Mouse (Mus musculus) left cerebral cortex, postnatal 10 days (tissue): ENCODE data around the gene Il4i1. TPM values are rescaled to one million over a fixed set of nuclear protein-coding genes. Genes with fewer than 3 reads are reported as not detected.

ENCODE experiments used
- DNase-seq, 2 experiments: peaks; one replicate each; pipeline ENCODE4 v3.0.0; 2021 to 2022; ENCODE audit warnings: low spot score in 2 of 2, mixed read lengths in 1 of 2; ENCODE audit errors: extremely low spot score in 1 of 2
- intact Hi-C: fragments of 180-260 bp; cut with DNase I; formaldehyde crosslinking; loops from one replicate; pipeline ENCODE4 v1.15.1; 2025
- total RNA-seq, 2 experiments: library from RNA; stranded (reverse); gene quantifications; 2 replicates each; pipeline ENCODE4 v1.2.3; 2021

Gene Il4i1
- 1 to 10 TPM; 1.1 to 2.7 TPM for total RNA-seq

- peak; percentile 98 to 100 for DNase-seq
- intact Hi-C loops: loop anchor here (2.0 kb wide), 1 partner anchor 71 kb away; no protein-coding TSS in a partner anchor
These were observed at the start of gene Il4i1, which contains the start of gene Nup62 for GRCm38 (mm10) chr7:44815721-44816469. TSS of gene Il4i1 (plus strand) at chr7:44816387. TSS of gene Nup62 (plus strand) at chr7:44816088.

GRCm38 (mm10) chr7:44768129-44768528 lies 48.1 kb upstream of the Il4i1 start:
- no peak for DNase-seq
- intact Hi-C loops: no loop called here

- intact Hi-C loops: no loop called here
- DNase-seq: peak in 1 of 2 experiments; percentile 63
These were observed 46.1 kb upstream of the Il4i1 start for GRCm38 (mm10) chr7:44770046-44770578.

- intact Hi-C loops: no loop called here
- DNase-seq: no peak
These were observed 43.5 kb upstream of the Il4i1 start for GRCm38 (mm10) chr7:44772591-44773204.

- no peak for DNase-seq
These were observed 39.2 kb upstream of the Il4i1 start for GRCm38 (mm10) chr7:44776849-44777498.

GRCm38 (mm10) chr7:44780101-44780500 lies 36.1 kb upstream of the Il4i1 start:
- no peak for DNase-seq
- intact Hi-C loops: no loop called here

More at GRCm38 (mm10) chr7:44776849-44777498, 39.2 kb upstream of the Il4i1 start:
- intact Hi-C loops: no loop called here

GRCm38 (mm10) chr7:44789531-44789930 lies 26.7 kb upstream of the Il4i1 start:
- intact Hi-C loops: no loop called here

GRCm38 (mm10) chr7:44790066-44790465 lies 26.1 kb upstream of the Il4i1 start:
- DNase-seq: peak in 1 of 2 experiments; percentile 19
- intact Hi-C loops: no loop called here

More at GRCm38 (mm10) chr7:44789531-44789930, 26.7 kb upstream of the Il4i1 start:
- peak in 1 of 2 experiments; percentile 14 for DNase-seq

- no peak for DNase-seq
- intact Hi-C loops: no loop called here
These were observed 23.4 kb upstream of the Il4i1 start for GRCm38 (mm10) chr7:44792781-44793180.

GRCm38 (mm10) chr7:44808927-44809326 lies 7.3 kb upstream of the Il4i1 start:
- intact Hi-C loops: no loop called here
- DNase-seq: no peak

- intact Hi-C loops: no loop called here
- DNase-seq: no peak
These were observed 6.7 kb upstream of the Il4i1 start for GRCm38 (mm10) chr7:44809466-44809865.

- intact Hi-C loops: no loop called here
- peak in 1 of 2 experiments; percentile 3 for DNase-seq
These were observed 5.8 kb upstream of the Il4i1 start for GRCm38 (mm10) chr7:44810365-44810764.

GRCm38 (mm10) chr7:44810819-44811557 lies 5.2 kb upstream of the Il4i1 start:
- peak in 1 of 2 experiments; percentile 14 for DNase-seq
- intact Hi-C loops: no loop called here

GRCm38 (mm10) chr7:44812651-44813325 lies 3.4 kb upstream of the Il4i1 start:
- peak in 1 of 2 experiments; percentile 37 for DNase-seq
- intact Hi-C loops: no loop called here

GRCm38 (mm10) chr7:44813985-44814384 lies 2.2 kb upstream of the Il4i1 start:
- intact Hi-C loops: no loop called here

GRCm38 (mm10) chr7:44814423-44814822 lies 1.8 kb upstream of the Il4i1 start:
- DNase-seq: peak in 1 of 2 experiments; percentile 11
- intact Hi-C loops: no loop called here

More at GRCm38 (mm10) chr7:44813985-44814384, 2.2 kb upstream of the Il4i1 start:
- peak in 1 of 2 experiments; percentile 11 for DNase-seq

GRCm38 (mm10) chr7:44814952-44815553 lies 1.1 kb upstream of the Il4i1 start:
- DNase-seq: peak in 1 of 2 experiments; percentile 49
- intact Hi-C loops: no loop called here
